Mouse (Mus musculus) layer of hippocampus, adult 8-10 months (tissue): ENCODE results near the gene Tex11. TPM values are rescaled to one million over a fixed set of nuclear protein-coding genes. Genes with fewer than 3 reads are reported as not detected.
"Not testable (repeated sequence)": the region's sequence is repeated elsewhere in the genome, so short reads cannot be mapped to it uniquely, and the experiment has no call there.

Source experiments
- DNase-seq, 2 experiments: peaks; one replicate each; pipeline ENCODE4 v3.0.0; 2022; ENCODE audit warnings: low spot score in 2 of 2
- total RNA-seq, 4 experiments: library from RNA; stranded (reverse); gene quantifications; 2 replicates each; pipeline ENCODE4 v1.2.4; 2022

The Tex11 gene
- 1 to 10 TPM in 1 of 4 experiments, under 1 TPM in 3; 0.14 to 1.1 (median 0.31) TPM for total RNA-seq

DNA sequence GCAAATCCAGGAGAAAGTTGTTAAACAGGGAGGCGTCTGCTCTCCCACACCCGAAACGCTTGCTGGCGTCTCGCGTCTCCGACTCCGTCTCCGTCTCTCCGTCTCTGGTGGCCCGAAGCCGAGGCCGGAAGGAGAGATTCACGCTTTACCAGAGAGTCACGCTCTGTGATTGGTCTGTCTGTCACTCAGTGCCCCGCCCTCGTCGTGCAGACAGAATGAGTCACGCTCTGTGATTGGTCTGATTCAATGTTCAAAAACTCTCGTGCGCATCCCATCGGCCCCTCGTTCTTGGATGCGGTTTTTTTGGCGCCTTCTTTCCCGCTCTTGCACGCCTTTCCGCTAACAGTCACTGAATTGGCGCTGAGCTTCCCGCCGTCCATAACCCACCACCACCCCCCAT lies at the start of gene Tex11:
Tex11 (minus strand) TSS at position 127 of the 400 bp plus-strand sequence.
- no peak for DNase-seq

DNA sequence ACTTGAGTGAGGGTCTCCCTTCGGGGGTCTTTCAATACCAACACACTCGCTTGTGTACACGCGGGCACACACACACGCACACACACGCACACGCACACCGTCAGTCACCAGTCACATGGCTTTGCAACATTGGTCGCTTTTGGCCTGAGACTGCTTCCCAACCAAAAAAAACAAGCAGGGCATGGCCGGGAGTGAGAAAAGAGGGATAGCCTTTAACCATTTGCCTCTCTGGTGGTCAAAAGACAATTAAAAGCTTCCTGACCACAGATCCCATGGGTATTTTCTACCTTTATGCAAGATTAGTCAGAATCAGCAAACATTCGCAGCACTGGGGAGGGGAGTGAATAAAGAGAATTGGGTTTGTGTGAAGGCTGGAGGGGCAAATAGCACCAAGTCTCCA lies 26.5 kb upstream of the Tex11 start, which contains the start of gene Slc7a3:
Slc7a3 (minus strand) TSS at position 101 of the 400 bp plus-strand sequence.
- DNase-seq, result no peak

GRCm38 (mm10) chrX:101085211-101085610 lies 25.7 kb upstream of the Tex11 start:
- not testable (repeated sequence) for DNase-seq

DNA sequence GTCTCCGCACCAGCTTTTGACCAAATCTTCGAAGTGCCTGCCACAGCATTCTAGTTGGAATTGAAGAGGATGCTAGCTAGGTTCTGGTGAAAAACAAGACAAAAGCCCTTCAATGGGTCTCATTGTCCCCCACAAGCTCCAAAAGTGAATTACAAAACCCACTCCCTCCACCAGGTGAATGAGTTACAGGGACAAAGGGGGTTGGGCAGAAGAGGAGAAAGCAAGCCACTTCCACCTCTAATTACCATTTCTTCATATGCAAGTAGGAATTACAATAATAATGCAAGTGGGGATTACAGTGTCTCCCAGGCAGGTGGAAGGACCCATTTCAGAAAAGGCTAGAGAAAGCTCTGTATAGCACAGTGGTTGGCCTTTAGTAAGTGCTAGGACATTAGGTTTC lies 24.7 kb upstream of the Tex11 start:
- no peak for DNase-seq

GRCm38 (mm10) chrX:101065245-101065644 lies 5.8 kb upstream of the Tex11 start:
- no peak for DNase-seq

DNA sequence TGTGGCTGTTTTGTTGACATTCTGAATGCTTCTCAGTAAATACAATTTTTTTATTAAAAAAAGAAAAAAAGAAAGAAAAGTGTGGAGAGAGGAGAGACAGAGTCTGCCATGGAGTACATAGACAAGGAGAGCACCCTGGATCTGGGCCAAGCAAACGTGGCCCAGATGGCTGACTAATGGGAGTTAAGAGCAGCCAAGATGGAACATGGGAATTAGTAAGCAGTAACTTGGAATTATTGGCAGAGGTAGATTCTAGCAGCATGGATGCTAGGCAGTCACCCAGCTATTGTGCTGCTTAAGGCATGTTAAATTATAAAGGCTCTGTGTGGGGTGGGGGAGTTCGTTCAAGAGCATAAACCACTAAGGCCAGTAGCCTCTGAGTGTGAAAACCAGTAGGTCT lies 4.0 kb upstream of the Tex11 start:
- DNase-seq, result peak in 1 of 2 experiments; percentile 18

GRCm38 (mm10) chrX:100943640-100944039 lies 115.8 kb downstream of the Tex11 start:
- DNase-seq, result no peak

DNA sequence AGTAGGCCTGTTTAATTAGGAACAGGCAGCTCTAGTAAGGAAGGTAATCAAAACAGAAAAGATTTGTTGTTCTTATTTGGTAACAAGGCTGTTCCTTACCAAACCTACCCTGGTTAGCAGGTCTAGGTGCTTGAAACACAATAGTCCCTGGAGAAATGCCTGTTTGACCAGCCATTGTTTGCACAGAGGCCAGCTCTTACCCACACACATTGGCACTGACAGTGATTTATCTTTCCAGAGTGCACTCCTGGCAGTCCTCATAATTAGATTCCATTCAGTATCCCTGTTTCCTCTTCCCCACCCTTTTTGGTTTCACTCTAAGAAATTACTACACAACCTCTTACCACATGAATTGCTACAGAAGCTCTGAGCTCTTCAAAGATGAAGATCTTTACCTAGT lies 220.3 kb downstream of the Tex11 start:
- no peak for DNase-seq

GRCm38 (mm10) chrX:100832806-100833205 lies 226.7 kb downstream of the Tex11 start:
- no peak for DNase-seq

- DNase-seq, result no peak
These were observed 233.9 kb downstream of the Tex11 start for GRCm38 (mm10) chrX:100825557-100825956.

DNA sequence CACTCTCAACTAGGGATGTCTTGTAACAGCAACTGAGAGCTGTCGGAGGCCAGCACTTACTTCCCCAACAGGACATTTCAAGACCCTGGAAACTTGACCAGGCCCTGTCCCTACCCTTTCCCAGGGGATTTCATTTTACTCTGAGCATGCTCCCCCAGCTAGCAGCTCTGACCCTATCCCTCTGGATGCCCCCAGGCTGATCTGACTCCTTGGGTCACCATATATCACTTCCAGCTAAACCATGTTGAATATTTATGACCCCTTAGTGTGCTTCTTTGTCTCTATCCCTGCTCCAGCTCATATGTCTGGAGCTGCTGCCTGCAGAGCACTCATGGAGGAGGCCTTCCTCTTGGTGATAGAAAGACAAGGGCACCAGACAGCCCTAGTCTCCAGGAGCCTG lies 238.3 kb downstream of the Tex11 start:
- DNase-seq, result no peak

- DNase-seq, result no peak
These were observed 240.8 kb downstream of the Tex11 start for GRCm38 (mm10) chrX:100818681-100819080.

DNA sequence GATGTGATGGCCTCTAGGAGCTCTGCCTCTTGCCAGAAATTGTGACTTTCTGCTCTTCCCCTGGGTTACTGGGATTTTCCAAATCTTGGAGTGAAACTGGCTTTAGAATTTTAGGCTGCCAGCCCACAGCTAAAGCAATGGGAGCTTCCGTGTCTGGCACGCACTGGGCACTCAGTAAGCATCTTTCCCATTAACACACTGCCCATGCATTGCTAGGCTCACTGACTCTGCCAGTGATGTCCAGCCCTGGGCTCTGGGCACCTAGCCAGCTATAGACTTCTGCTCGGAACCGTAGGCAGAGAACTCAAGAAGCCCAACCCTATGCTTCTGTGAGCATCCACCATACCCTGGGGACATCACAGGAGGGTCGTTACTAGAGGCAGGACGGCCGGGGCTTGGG lies 243.7 kb downstream of the Tex11 start:
- no peak for DNase-seq

- DNase-seq, result no peak
These were observed 245.3 kb downstream of the Tex11 start for GRCm38 (mm10) chrX:100814139-100814538.

DNA sequence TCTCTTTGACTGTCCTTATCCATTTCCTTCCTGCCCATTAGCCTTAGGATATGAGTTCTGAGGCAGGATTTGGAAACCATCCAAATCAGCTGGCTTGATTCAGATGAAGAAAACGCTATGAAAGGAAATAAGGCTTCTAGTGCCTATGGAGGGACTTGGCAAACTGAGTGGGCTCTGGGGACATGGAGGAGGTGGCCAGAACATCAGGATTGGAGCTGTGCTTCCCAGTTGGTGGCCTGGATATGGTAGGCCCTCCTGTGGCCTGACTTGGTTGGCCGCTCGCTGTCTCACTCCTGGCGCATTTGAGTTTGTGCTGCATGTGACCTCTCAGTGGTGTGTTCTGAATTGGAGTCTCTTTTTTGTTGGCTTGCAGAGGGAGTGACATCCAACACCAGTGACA lies 248.3 kb downstream of the Tex11 start:
- DNase-seq, result no peak

DNA sequence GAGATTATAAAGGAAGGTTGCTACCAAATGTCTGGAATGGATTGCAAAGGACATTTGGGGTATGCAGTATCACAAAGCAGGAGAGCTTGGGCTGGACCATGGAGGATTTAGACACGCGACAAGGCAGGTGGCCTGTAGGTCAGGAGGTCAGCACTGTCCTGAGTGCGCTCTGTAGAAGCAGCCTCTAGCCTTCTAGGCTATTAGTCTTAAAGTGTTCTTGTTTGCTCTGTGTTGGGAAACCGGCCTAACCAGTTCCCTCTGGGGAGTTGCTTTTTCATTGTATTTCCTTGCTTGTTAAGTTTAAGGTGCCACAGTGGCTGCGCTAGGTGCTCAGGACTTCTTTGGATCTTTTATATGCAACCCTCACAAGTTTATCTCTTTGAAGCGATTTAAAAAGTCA lies 257.4 kb downstream of the Tex11 start:
- DNase-seq, result no peak

- no peak for DNase-seq
These were observed 258.8 kb downstream of the Tex11 start for GRCm38 (mm10) chrX:100800643-100801042.

GRCm38 (mm10) chrX:100797851-100798527 lies 261.5 kb downstream of the Tex11 start:
- DNase-seq, result no peak

DNA sequence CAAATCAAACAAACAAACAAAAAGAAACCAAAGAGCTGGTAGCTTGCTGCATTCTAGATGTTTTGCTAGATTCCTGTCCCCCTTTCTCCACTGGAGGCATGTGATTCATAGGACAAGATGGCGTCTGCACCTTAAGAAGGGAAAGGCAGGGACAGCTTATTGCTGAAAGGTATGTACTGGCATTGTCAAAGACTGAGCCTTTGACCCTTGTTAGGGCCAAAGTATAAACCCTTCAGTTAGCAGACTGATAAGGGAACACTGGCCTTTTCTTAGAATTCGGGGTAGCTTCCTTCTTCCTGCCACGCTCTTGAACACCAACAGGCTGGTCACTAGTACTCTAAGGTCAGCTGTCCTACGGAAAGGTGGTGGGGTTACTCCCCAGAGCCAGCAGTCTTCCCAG lies 262.1 kb downstream of the Tex11 start:
- no peak for DNase-seq

GRCm38 (mm10) chrX:100796741-100797090 lies 262.8 kb downstream of the Tex11 start:
- DNase-seq, result no peak

GRCm38 (mm10) chrX:100796041-100796740 lies 263.3 kb downstream of the Tex11 start:
- DNase-seq, result no peak

DNA sequence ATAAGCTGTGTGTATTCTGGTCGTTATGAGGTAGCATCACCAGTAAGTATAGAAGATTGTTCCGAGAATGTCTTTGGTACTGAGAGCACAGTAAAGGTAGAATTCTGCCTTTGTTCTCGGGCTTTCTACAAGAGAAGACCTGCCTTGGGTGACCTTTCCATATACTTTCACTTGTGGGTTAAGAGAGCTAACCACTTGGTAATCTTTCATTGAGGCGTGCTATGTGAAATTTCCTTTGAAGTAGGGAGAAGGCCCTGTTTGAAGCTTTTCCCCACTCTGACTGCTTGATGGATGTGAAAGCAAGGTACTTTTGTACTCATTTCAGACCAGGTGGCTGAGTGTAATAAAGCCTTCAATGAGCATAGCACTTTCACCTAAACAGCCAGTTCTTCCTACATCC lies 270.1 kb downstream of the Tex11 start:
- no peak for DNase-seq
